10 mouse cellular contexts compared by ENCODE assay signal in the genomic region with DNA sequence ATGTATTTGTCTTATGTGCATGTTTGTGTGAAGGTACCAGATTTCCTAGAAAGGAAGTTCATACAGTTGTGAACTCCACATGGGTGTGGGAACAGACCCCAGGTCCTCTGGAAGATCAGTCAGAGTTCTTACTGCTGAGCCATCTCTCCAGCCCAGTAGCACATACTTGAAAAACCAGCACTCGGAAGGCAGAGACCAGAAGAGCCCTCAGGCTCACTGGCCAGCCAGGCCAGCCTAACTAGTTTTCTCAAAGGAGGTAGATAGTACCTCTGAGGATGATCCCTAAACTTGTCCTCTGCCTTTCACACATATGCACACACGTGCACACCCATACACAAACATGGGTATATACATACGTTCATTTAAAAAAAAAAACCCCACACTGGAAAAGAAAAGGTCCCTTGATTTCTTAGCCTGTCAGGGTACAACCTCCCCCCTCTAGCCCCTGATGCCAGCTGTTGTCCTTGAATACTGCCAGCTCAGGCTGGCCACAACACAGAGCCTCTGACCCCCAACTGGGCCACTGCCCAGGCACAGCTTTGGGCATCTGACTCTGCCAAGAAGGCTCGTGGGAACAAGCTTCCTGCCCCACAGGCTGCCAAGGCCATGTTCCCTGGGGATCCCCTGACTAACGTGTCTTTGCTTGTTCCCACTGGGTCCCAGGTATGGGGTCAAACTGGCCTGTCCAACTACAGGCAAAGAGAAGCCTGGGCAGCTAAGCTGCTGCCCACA. TPM values are rescaled to one million over a fixed set of nuclear protein-coding genes. Genes with fewer than 3 reads are reported as not detected.
DNase-seq lines count a peak whose midpoint lies in the region; ATAC-seq lines count a peak whose summit lies in the region.
"Had no signal": no experiment of that assay in that cellular context is flagged by ENCODE, and none has a peak within 500 bp of the region (broad histone marks: within the 10 kb centered on the region; RNA-seq: fewer than 3 reads in every experiment).

No protein-coding gene starts in this region.

- H3K4me3 ChIP-seq in hindbrain, embryonic 16.5 days (ENCODE audit: low read length) = no peak overlapping the region
- no peak overlapping the region for H3K4me3 ChIP-seq in hindbrain, embryonic 11.5 days (ENCODE audit: low read depth, low read length)
- H3K4me3 ChIP-seq in forebrain, embryonic 14.5 days (ENCODE audit: low read depth, low read length) = no peak overlapping the region
- H3K4me3 ChIP-seq: stomach, embryonic 15.5 days had no signal

- no peaks in the 10 kb centered on the region for H3K27me3 ChIP-seq in hindbrain, embryonic 16.5 days (replicated peaks; ENCODE audit: control insufficient read depth, insufficient read depth, low read length)
- H3K27me3 ChIP-seq in hindbrain, embryonic 11.5 days (ENCODE audit: control insufficient read depth, insufficient read depth, low read length) = no peaks in the 10 kb centered on the region
- no peaks in the 10 kb centered on the region for H3K27me3 ChIP-seq in forebrain, embryonic 14.5 days (replicated peaks; ENCODE audit: control insufficient read depth, insufficient read depth, low read length)
- H3K27me3 ChIP-seq: CH12.LX; stomach, embryonic 15.5 days had no signal

- no peak overlapping the region for H3K9ac ChIP-seq in hindbrain, embryonic 16.5 days (ENCODE audit: low read depth, low read length)
- no peak overlapping the region for H3K9ac ChIP-seq in hindbrain, embryonic 11.5 days (ENCODE audit: low read depth, low read length)
- no peak overlapping the region for H3K9ac ChIP-seq in forebrain, embryonic 14.5 days (ENCODE audit: low read length)
- H3K9ac ChIP-seq: stomach, embryonic 15.5 days had no signal

- peaks cover 9% of the 10 kb centered on the region for H3K4me1 ChIP-seq in hindbrain, embryonic 16.5 days (ENCODE audit: control insufficient read depth, insufficient read depth, low read depth, low read length)
- H3K4me1 ChIP-seq in hindbrain, embryonic 11.5 days (replicated peaks; ENCODE audit: control insufficient read depth, insufficient read depth, low read length) = no peaks in the 10 kb centered on the region
- H3K4me1 ChIP-seq in forebrain, embryonic 14.5 days (ENCODE audit: control insufficient read depth, insufficient read depth, low read length) = peaks cover 10% of the 10 kb centered on the region; the same call in 1 of the 2 replicates

- no peaks in the 10 kb centered on the region for H3K36me3 ChIP-seq in hindbrain, embryonic 16.5 days (ENCODE audit: control insufficient read depth, insufficient read depth, low read length)
- H3K36me3 ChIP-seq in hindbrain, embryonic 11.5 days (ENCODE audit: control insufficient read depth, insufficient read depth, low read length) = no peaks in the 10 kb centered on the region
- no peaks in the 10 kb centered on the region for H3K36me3 ChIP-seq in forebrain, embryonic 14.5 days (ENCODE audit: control insufficient read depth, insufficient read depth, low read length)
- H3K36me3 ChIP-seq: stomach, embryonic 15.5 days had no signal

- no peak overlapping the region for H3K4me2 ChIP-seq in hindbrain, embryonic 16.5 days (ENCODE audit: low read length)
- no peak overlapping the region for H3K4me2 ChIP-seq in hindbrain, embryonic 11.5 days (replicated peaks; ENCODE audit: low read depth, low read length)
- no peak overlapping the region for H3K4me2 ChIP-seq in forebrain, embryonic 14.5 days (ENCODE audit: low read length)
- H3K4me2 ChIP-seq: stomach, embryonic 15.5 days had no signal

- 62% methylated on average over 5 of the region's 5 CpGs for WGBS in hindbrain, embryonic 16.5 days
- WGBS in hindbrain, embryonic 11.5 days = 81% methylated on average over 5 of the region's 5 CpGs
- WGBS in forebrain, embryonic 14.5 days = 76% methylated on average over 5 of the region's 5 CpGs

- no peak for DNase-seq in hindbrain, embryonic 11.5 days (ENCODE audit: low spot score)
- DNase-seq in adrenal gland, adult 18-20 months (ENCODE audit: low spot score in 2 of 2) = peak; percentile 55 to 57
- DNase-seq in gastrocnemius, adult 8-10 months (ENCODE audit: low spot score in 2 of 2) = peak; percentile 76 to 86
- peak; percentile 41 to 49 for DNase-seq in layer of hippocampus, postnatal 25 days (ENCODE audit: extremely low spot score in 1 of 2, low spot score in 1 of 2)
- peak; percentile 47 for DNase-seq in right cerebral cortex, postnatal 4 days
- no peak for DNase-seq in forebrain, embryonic 14.5 days (ENCODE audit: low spot score)

- H3K27ac ChIP-seq in hindbrain, embryonic 16.5 days (ENCODE audit: low read depth, low read length) = no peak overlapping the region
- no peak overlapping the region for H3K27ac ChIP-seq in hindbrain, embryonic 11.5 days (ENCODE audit: low read depth, low read length)
- H3K27ac ChIP-seq in forebrain, embryonic 14.5 days (ENCODE audit: low read depth, low read length) = no peak overlapping the region
- H3K27ac ChIP-seq: stomach, embryonic 15.5 days had no signal

- no peaks in the 10 kb centered on the region for H3K9me3 ChIP-seq in hindbrain, embryonic 16.5 days (ENCODE audit: control insufficient read depth, low read length)
- no peaks in the 10 kb centered on the region for H3K9me3 ChIP-seq in hindbrain, embryonic 11.5 days (ENCODE audit: control insufficient read depth, low read length)
- no peaks in the 10 kb centered on the region for H3K9me3 ChIP-seq in forebrain, embryonic 14.5 days (replicated peaks; ENCODE audit: control insufficient read depth, low read length)
- H3K9me3 ChIP-seq: stomach, embryonic 15.5 days had no signal

- ATAC-seq in hindbrain, embryonic 16.5 days = peak; percentile 85
- ATAC-seq in hindbrain, embryonic 11.5 days (ENCODE audit: low FRiP score) = no peak
- no peak for ATAC-seq in CD4-positive, CD25-positive, alpha-beta regulatory T cell, adult 4 months
- no peak for ATAC-seq in forebrain, embryonic 14.5 days

RNA-seq across cellular contexts. Expression of gene Olfml2a, which starts 21.5 kb away (rescaled TPM):
- polyA plus RNA-seq in hindbrain, embryonic 16.5 days (2015; fragmentation: Nextera tagmentation; extraction: Ambion mirVana) = 4.4 and 6.9 TPM in 2 replicates
- polyA plus RNA-seq in hindbrain, embryonic 11.5 days (2014; fragmentation: Nextera tagmentation; extraction: Ambion mirVana) = 1.6 and 2.5 TPM in 2 replicates
- total RNA-seq in adrenal gland, adult 18-20 months (2021) = 10 to 100 TPM in 1 of 2 experiments, 1 to 10 TPM in 1; 6.3 to 12.2 TPM
- 1 to 10 TPM; 3.1 to 4.6 (median 3.3) TPM for total RNA-seq in gastrocnemius, adult 8-10 months (2022)
- total RNA-seq in layer of hippocampus, postnatal 25 days (2021) = 1 to 10 TPM; 1.4 to 1.5 TPM
- not detected for polyA plus RNA-seq in CD4-positive, CD25-positive, alpha-beta regulatory T cell, adult 4 months (2017; shearing (Covaris generic))
- 1.9 and 2.5 TPM in 2 replicates for polyA plus RNA-seq in forebrain, embryonic 14.5 days (2014; fragmentation: Nextera tagmentation; extraction: Ambion mirVana)

RNA-seq across cellular contexts. Expression of gene Nr6a1, which starts 25.8 kb away (rescaled TPM):
- 1.8 and 2.4 TPM in 2 replicates for polyA plus RNA-seq in hindbrain, embryonic 16.5 days (2015; fragmentation: Nextera tagmentation; extraction: Ambion mirVana)
- polyA plus RNA-seq in hindbrain, embryonic 11.5 days (2014; fragmentation: Nextera tagmentation; extraction: Ambion mirVana) = 5.0 and 6.6 TPM in 2 replicates
- 1 to 10 TPM; 6.7 to 8.5 TPM for total RNA-seq in adrenal gland, adult 18-20 months (2021)
- total RNA-seq in gastrocnemius, adult 8-10 months (2022) = 1 to 10 TPM; 4.5 to 7.1 (median 5.3) TPM
- 1 to 10 TPM; 4.3 to 5.5 TPM for total RNA-seq in layer of hippocampus, postnatal 25 days (2021)
- polyA plus RNA-seq in CD4-positive, CD25-positive, alpha-beta regulatory T cell, adult 4 months (2017; shearing (Covaris generic)) = under 1 TPM; 0.57 to 0.90 TPM
- 0.67 and 0.95 TPM in 2 replicates for polyA plus RNA-seq in forebrain, embryonic 14.5 days (2014; fragmentation: Nextera tagmentation; extraction: Ambion mirVana)

RNA-seq across cellular contexts. Expression of gene Wdr38, which starts 44.0 kb away (rescaled TPM):
- polyA plus RNA-seq in hindbrain, embryonic 16.5 days (2015; fragmentation: Nextera tagmentation; extraction: Ambion mirVana) = 1.5 and 1.7 TPM in 2 replicates
- polyA plus RNA-seq in hindbrain, embryonic 11.5 days (2014; fragmentation: Nextera tagmentation; extraction: Ambion mirVana) = 1.5 and 1.8 TPM in 2 replicates
- under 1 TPM; 0.53 to 0.61 TPM for total RNA-seq in adrenal gland, adult 18-20 months (2021)
- under 1 TPM in 1 of 4 experiments, not detected in 3; 0.21 TPM for total RNA-seq in gastrocnemius, adult 8-10 months (2022)
- total RNA-seq in layer of hippocampus, postnatal 25 days (2021) = under 1 TPM; 0.49 to 0.75 TPM
- polyA plus RNA-seq in CD4-positive, CD25-positive, alpha-beta regulatory T cell, adult 4 months (2017; shearing (Covaris generic)) = 1 to 10 TPM in 1 of 2 experiments, under 1 TPM in 1; 0.81 to 1.0 TPM
- polyA plus RNA-seq in forebrain, embryonic 14.5 days (2014; fragmentation: Nextera tagmentation; extraction: Ambion mirVana) = 1.4 and 1.8 TPM in 2 replicates

RNA-seq across cellular contexts. Expression of gene Arpc5l, which starts 51.8 kb away (rescaled TPM):
- polyA plus RNA-seq in hindbrain, embryonic 16.5 days (2015; fragmentation: Nextera tagmentation; extraction: Ambion mirVana) = 140 and 152 TPM in 2 replicates
- 147 and 149 TPM in 2 replicates for polyA plus RNA-seq in hindbrain, embryonic 11.5 days (2014; fragmentation: Nextera tagmentation; extraction: Ambion mirVana)
- total RNA-seq in adrenal gland, adult 18-20 months (2021) = 10 to 100 TPM; 82.3 to 82.5 TPM
- total RNA-seq in gastrocnemius, adult 8-10 months (2022) = 100 to 1,000 TPM; 120 to 151 (median 137) TPM
- 10 to 100 TPM; 91.9 to 96.2 TPM for total RNA-seq in layer of hippocampus, postnatal 25 days (2021)
- 100 to 1,000 TPM; 101 to 124 TPM for polyA plus RNA-seq in CD4-positive, CD25-positive, alpha-beta regulatory T cell, adult 4 months (2017; shearing (Covaris generic))
- 142 and 144 TPM in 2 replicates for polyA plus RNA-seq in forebrain, embryonic 14.5 days (2014; fragmentation: Nextera tagmentation; extraction: Ambion mirVana)

RNA-seq across cellular contexts. Expression of gene Rpl35, which starts 52.1 kb away (rescaled TPM):
- polyA plus RNA-seq in hindbrain, embryonic 16.5 days (2015; fragmentation: Nextera tagmentation; extraction: Ambion mirVana) = 497 and 554 TPM in 2 replicates
- 988 and 1,016 TPM in 2 replicates for polyA plus RNA-seq in hindbrain, embryonic 11.5 days (2014; fragmentation: Nextera tagmentation; extraction: Ambion mirVana)
- 100 to 1,000 TPM; 442 to 451 TPM for total RNA-seq in adrenal gland, adult 18-20 months (2021)
- 100 to 1,000 TPM; 298 to 385 (median 322) TPM for total RNA-seq in gastrocnemius, adult 8-10 months (2022)
- total RNA-seq in layer of hippocampus, postnatal 25 days (2021) = 100 to 1,000 TPM; 220 to 250 TPM
- 1,000 to 10,000 TPM; 1,861 to 2,080 TPM for polyA plus RNA-seq in CD4-positive, CD25-positive, alpha-beta regulatory T cell, adult 4 months (2017; shearing (Covaris generic))
- polyA plus RNA-seq in forebrain, embryonic 14.5 days (2014; fragmentation: Nextera tagmentation; extraction: Ambion mirVana) = 779 and 875 TPM in 2 replicates

Comparison
In these comparisons a context has a peak if more than half of its experiments do, and no peak if none do; other contexts are left out.
1. DNase-seq: peak in adrenal gland, adult 18-20 months (2 of 2), gastrocnemius, adult 8-10 months (2 of 2), layer of hippocampus, postnatal 25 days (2 of 2) and right cerebral cortex, postnatal 4 days (single experiment); none in hindbrain, embryonic 11.5 days (single experiment) and forebrain, embryonic 14.5 days (single experiment).